Mouse (Mus musculus): Measurements from ENCODE around the gene Clint1. TPM values are rescaled to one million over a fixed set of nuclear protein-coding genes. Genes with fewer than 3 reads are reported as not detected.

Gene Clint1
- polyA plus RNA-seq, 2 experiments = 77.3 to 102 TPM

GRCm38 (mm10) chr11:45897392-45897791 is 45.5 kb downstream of the Clint1 start:
- peaks cover 66% of the 10 kb centered on the region for H3K36me3 ChIP-seq (ENCODE audit: control insufficient read depth, insufficient read depth, low read length)

GRCm38 (mm10) chr11:45900233-45901015 is 48.6 kb downstream of the Clint1 start:
- ATAC-seq (ENCODE audit: low FRiP score, low read depth) (peak; percentile 44; the same call in 1 of the 2 replicates), DNase-seq (ENCODE audit: low spot score) (peak; percentile 51)
- 39% methylated on average over 11 of the region's 11 CpGs for WGBS
- Histone ChIP-seq H3K9ac (ENCODE audit: low read depth, low read length, severe bottlenecking) (no peak overlapping the region), H3K9me3 (ENCODE audit: control insufficient read depth, low read length) (no peaks in the 10 kb centered on the region), H3K4me3 (replicated peaks; ENCODE audit: low read length) (no peak overlapping the region), H3K27me3 (ENCODE audit: control insufficient read depth, insufficient read depth, low read length) (no peaks in the 10 kb centered on the region), H3K36me3 (ENCODE audit: control insufficient read depth, insufficient read depth, low read length) (peaks cover 53% of the 10 kb centered on the region), H3K4me2 (replicated peaks; ENCODE audit: low read depth, low read length, severe bottlenecking) (no peak overlapping the region), H3K4me1 (ENCODE audit: control insufficient read depth, insufficient read depth, low read length) (peaks cover 7% of the 10 kb centered on the region; the same call in 1 of the 2 replicates), H3K27ac (replicated peaks; ENCODE audit: low read depth, low read length) (0 out of 2 replicates have a peak overlapping the region, but pooled peaks have one; percentile 8)
- TF ChIP-seq POLR2A (IDR thresholded peaks at IDR 0.05; ENCODE audit: borderline replicate concordance, extremely low read depth, insufficient read depth, insufficient read length) = no peak

More at GRCm38 (mm10) chr11:45897392-45897791, 45.5 kb downstream of the Clint1 start:
- Histone ChIP-seq H3K4me2 (replicated peaks; ENCODE audit: low read depth, low read length, severe bottlenecking) (no peak overlapping the region), H3K4me3 (replicated peaks; ENCODE audit: low read length) (no peak overlapping the region), H3K4me1 (ENCODE audit: control insufficient read depth, insufficient read depth, low read length) (peaks cover 7% of the 10 kb centered on the region; the same call in 1 of the 2 replicates), H3K9ac (ENCODE audit: low read depth, low read length, severe bottlenecking) (no peak overlapping the region), H3K9me3 (ENCODE audit: control insufficient read depth, low read length) (no peaks in the 10 kb centered on the region), H3K27ac (replicated peaks; ENCODE audit: low read depth, low read length) (no peak overlapping the region), H3K27me3 (ENCODE audit: control insufficient read depth, insufficient read depth, low read length) (no peaks in the 10 kb centered on the region)
- ATAC-seq (ENCODE audit: low FRiP score, low read depth) (no peak), DNase-seq (ENCODE audit: low spot score) (no peak)
- WGBS = 87% methylated on average over 2 of the region's 2 CpGs
- TF ChIP-seq POLR2A (IDR thresholded peaks at IDR 0.05; ENCODE audit: borderline replicate concordance, extremely low read depth, insufficient read depth, insufficient read length) = no peak

GRCm38 (mm10) chr11:45906109-45906786 is 54.4 kb downstream of the Clint1 start:
- Histone ChIP-seq H3K4me1 (ENCODE audit: control insufficient read depth, insufficient read depth, low read length) (no peaks in the 10 kb centered on the region), H3K27ac (replicated peaks; ENCODE audit: low read depth, low read length) (no peak overlapping the region), H3K9me3 (ENCODE audit: control insufficient read depth, low read length) (no peaks in the 10 kb centered on the region), H3K4me3 (replicated peaks; ENCODE audit: low read length) (no peak overlapping the region), H3K27me3 (ENCODE audit: control insufficient read depth, insufficient read depth, low read length) (no peaks in the 10 kb centered on the region), H3K9ac (ENCODE audit: low read depth, low read length, severe bottlenecking) (no peak overlapping the region), H3K4me2 (replicated peaks; ENCODE audit: low read depth, low read length, severe bottlenecking) (no peak overlapping the region), H3K36me3 (ENCODE audit: control insufficient read depth, insufficient read depth, low read length) (peaks cover 75% of the 10 kb centered on the region)
- no peak for TF ChIP-seq POLR2A (IDR thresholded peaks at IDR 0.05; ENCODE audit: borderline replicate concordance, extremely low read depth, insufficient read depth, insufficient read length)
- DNase-seq (ENCODE audit: low spot score) = no peak
- no peak for ATAC-seq (ENCODE audit: low FRiP score, low read depth)
- WGBS = 88% methylated on average over 8 of the region's 8 CpGs

GRCm38 (mm10) chr11:45907301-45907700 is 55.5 kb downstream of the Clint1 start:
- H3K4me2 ChIP-seq (replicated peaks; ENCODE audit: low read depth, low read length, severe bottlenecking) = no peak overlapping the region
- H3K4me1 ChIP-seq (ENCODE audit: control insufficient read depth, insufficient read depth, low read length) = no peaks in the 10 kb centered on the region
- 81% methylated on average over 5 of the region's 5 CpGs for WGBS
- H3K27me3 ChIP-seq (ENCODE audit: control insufficient read depth, insufficient read depth, low read length) = no peaks in the 10 kb centered on the region
- no peak for ATAC-seq (ENCODE audit: low FRiP score, low read depth)
- no peak overlapping the region for H3K9ac ChIP-seq (ENCODE audit: low read depth, low read length, severe bottlenecking)
- no peak for TF ChIP-seq POLR2A (IDR thresholded peaks at IDR 0.05; ENCODE audit: borderline replicate concordance, extremely low read depth, insufficient read depth, insufficient read length)
- peaks cover 78% of the 10 kb centered on the region for H3K36me3 ChIP-seq (ENCODE audit: control insufficient read depth, insufficient read depth, low read length)
- H3K4me3 ChIP-seq (replicated peaks; ENCODE audit: low read length) = no peak overlapping the region
- DNase-seq (ENCODE audit: low spot score) = no peak
- H3K27ac ChIP-seq (replicated peaks; ENCODE audit: low read depth, low read length) = no peak overlapping the region
- no peaks in the 10 kb centered on the region for H3K9me3 ChIP-seq (ENCODE audit: control insufficient read depth, low read length)

GRCm38 (mm10) chr11:45908070-45908469 is 56.2 kb downstream of the Clint1 start:
- H3K9me3 ChIP-seq (ENCODE audit: control insufficient read depth, low read length) = no peaks in the 10 kb centered on the region
- H3K27me3 ChIP-seq (ENCODE audit: control insufficient read depth, insufficient read depth, low read length) = no peaks in the 10 kb centered on the region
- DNase-seq (ENCODE audit: low spot score) (no peak), ATAC-seq (ENCODE audit: low FRiP score, low read depth) (no peak)
- peaks cover 71% of the 10 kb centered on the region for H3K36me3 ChIP-seq (ENCODE audit: control insufficient read depth, insufficient read depth, low read length)
- H3K4me2 ChIP-seq (replicated peaks; ENCODE audit: low read depth, low read length, severe bottlenecking) = no peak overlapping the region
- 94% methylated on average over 7 of the region's 7 CpGs for WGBS
- no peak overlapping the region for H3K27ac ChIP-seq (replicated peaks; ENCODE audit: low read depth, low read length)
- no peak overlapping the region for H3K9ac ChIP-seq (ENCODE audit: low read depth, low read length, severe bottlenecking)
- H3K4me3 ChIP-seq (replicated peaks; ENCODE audit: low read length) = no peak overlapping the region
- no peaks in the 10 kb centered on the region for H3K4me1 ChIP-seq (ENCODE audit: control insufficient read depth, insufficient read depth, low read length)
- TF ChIP-seq POLR2A (IDR thresholded peaks at IDR 0.05; ENCODE audit: borderline replicate concordance, extremely low read depth, insufficient read depth, insufficient read length) = no peak

Data from limb, embryonic 14.5 days (tissue).